Mouse (Mus musculus) thymus, postnatal 14 days (tissue): ENCODE measurements around the gene Dnah11.

ENCODE experiments used
- DNase-seq: peaks from one replicate; pipeline ENCODE4 v3.0.0; 2021

Dnah11 gene

GRCm38 (mm10) chr12:117857023-117857422 is 341.8 kb downstream of the Dnah11 start:
- no peak for DNase-seq

- peak; percentile 61 for DNase-seq
These were observed 345.5 kb downstream of the Dnah11 start for GRCm38 (mm10) chr12:117853316-117853715.

GRCm38 (mm10) chr12:117850472-117850871 is 348.4 kb downstream of the Dnah11 start:
- DNase-seq, result no peak

- DNase-seq, result no peak
These were observed 350.2 kb downstream of the Dnah11 start for GRCm38 (mm10) chr12:117848621-117849020.

GRCm38 (mm10) chr12:117844917-117845316 is 353.9 kb downstream of the Dnah11 start:
- no peak for DNase-seq

GRCm38 (mm10) chr12:117844075-117844408 is 354.8 kb downstream of the Dnah11 start:
- DNase-seq, result no peak

GRCm38 (mm10) chr12:117843302-117844074 is 355.4 kb downstream of the Dnah11 start:
- DNase-seq, result peak; percentile 76

GRCm38 (mm10) chr12:117842676-117843075 is 356.2 kb downstream of the Dnah11 start:
- no peak for DNase-seq

- no peak for DNase-seq
These were observed 358.1 kb downstream of the Dnah11 start for GRCm38 (mm10) chr12:117840705-117841104.

- no peak for DNase-seq
These were observed 361.5 kb downstream of the Dnah11 start for GRCm38 (mm10) chr12:117837376-117837775.

GRCm38 (mm10) chr12:117835371-117835770 is 363.5 kb downstream of the Dnah11 start:
- no peak for DNase-seq

GRCm38 (mm10) chr12:117834652-117835051 is 364.2 kb downstream of the Dnah11 start:
- DNase-seq, result peak; percentile 17

- no peak for DNase-seq
These were observed 366.7 kb downstream of the Dnah11 start for GRCm38 (mm10) chr12:117832190-117832589.

- no peak for DNase-seq
These were observed 367.4 kb downstream of the Dnah11 start for GRCm38 (mm10) chr12:117831351-117831961.

- no peak for DNase-seq
These were observed 370.5 kb downstream of the Dnah11 start for GRCm38 (mm10) chr12:117828350-117828749.
